Mouse (Mus musculus) neural tube, embryonic 13.5 days (tissue): ENCODE measurements at regions not wholly inside any gene's neighbourhood (a gene's known extent, or its start where the extent isn't known, plus 50 kb on each side); places are given as distances from the start of the nearest gene placed in this dataset.

Source experiments
- ATAC-seq: fragments of 200-750 bp; cut with Nextera tagmentation; 2 replicates; pipeline ENCODE4 v1.8.0; 2017; ENCODE audit warnings: low read depth, mild to moderate bottlenecking, moderate TSS enrichment, moderate library complexity
- H3K27ac ChIP-seq: fragments of 300-500 bp; sonication (generic); replicated peaks from 2 replicates; pipeline ENCODE4 v1.5.1; 2015; ENCODE audit warnings: moderate library complexity, mild to moderate bottlenecking, inconsistent platforms
- H3K27me3 ChIP-seq: fragments of 300-500 bp; sonication (generic); 2 replicates; pipeline ENCODE4 v1.6.1; 2015; ENCODE audit warnings: mild to moderate bottlenecking, inconsistent platforms
- H3K36me3 ChIP-seq: fragments of 300-500 bp; sonication (generic); 2 replicates; pipeline ENCODE4 v1.6.1; 2015; ENCODE audit warnings: mild to moderate bottlenecking, inconsistent platforms
- H3K4me1 ChIP-seq: fragments of 300-500 bp; sonication (generic); replicated peaks from 2 replicates; pipeline ENCODE4 v1.6.1; 2015; ENCODE audit warnings: inconsistent platforms
- H3K4me2 ChIP-seq: fragments of 300-500 bp; sonication (generic); 2 replicates; pipeline ENCODE4 v1.6.1; 2015; ENCODE audit warnings: inconsistent platforms, mild to moderate bottlenecking, moderate library complexity
- H3K4me3 ChIP-seq: fragments of 300-500 bp; sonication (generic); 2 replicates; pipeline ENCODE4 v1.5.1; 2015; ENCODE audit warnings: mild to moderate bottlenecking, inconsistent platforms
- H3K9ac ChIP-seq: fragments of 300-500 bp; sonication (generic); 2 replicates; pipeline ENCODE4 v1.6.1; 2015; ENCODE audit warnings: moderate library complexity, mild to moderate bottlenecking, inconsistent platforms
- H3K9me3 ChIP-seq: fragments of 300-500 bp; sonication (generic); 2 replicates; pipeline ENCODE4 v1.6.1; 2016; ENCODE audit warnings: inconsistent platforms
- WGBS: fragments of 180-500 bp; shearing (Covaris S2); methylation state at CpG from one replicate; pipeline ENCODE4 v1.1.7; 2015; 5-methylcytosine and 5-hydroxymethylcytosine counted together

- no peak for ATAC-seq
- no peak overlapping the region for H3K27ac ChIP-seq
- H3K9me3 ChIP-seq = no peaks in the 10 kb centered on the region
- H3K4me3 ChIP-seq = no peak overlapping the region
- no peaks in the 10 kb centered on the region for H3K36me3 ChIP-seq
- H3K9ac ChIP-seq = no peak overlapping the region
- no peak overlapping the region for H3K4me2 ChIP-seq
- no peaks in the 10 kb centered on the region for H3K27me3 ChIP-seq
- WGBS = 75% methylated on average over 18 of the region's 18 CpGs
- no peaks in the 10 kb centered on the region for H3K4me1 ChIP-seq
These were observed 167.4 kb downstream of the Triml1 start for GRCm38 (mm10) chr8:42973619-42974539.

GRCm38 (mm10) chr8:42972545-42972944 lies 168.7 kb downstream of the Triml1 start:
- Histone ChIP-seq H3K27me3 (no peaks in the 10 kb centered on the region), H3K9ac (no peak overlapping the region), H3K9me3 (no peaks in the 10 kb centered on the region), H3K4me3 (no peak overlapping the region), H3K4me2 (no peak overlapping the region), H3K36me3 (no peaks in the 10 kb centered on the region), H3K27ac (no peak overlapping the region), H3K4me1 (peaks cover 7% of the 10 kb centered on the region)
- 48% methylated on average over 4 of the region's 4 CpGs for WGBS
- ATAC-seq = no peak

GRCm38 (mm10) chr8:42967862-42968395 lies 173.4 kb downstream of the Triml1 start:
- Histone ChIP-seq H3K4me1 (peaks cover 8% of the 10 kb centered on the region), H3K4me3 (no peak overlapping the region), H3K36me3 (no peaks in the 10 kb centered on the region), H3K9me3 (no peaks in the 10 kb centered on the region), H3K27me3 (no peaks in the 10 kb centered on the region), H3K9ac (no peak overlapping the region), H3K27ac (no peak overlapping the region), H3K4me2 (peak overlapping the region; percentile 40)
- WGBS = 32% methylated on average over 8 of the region's 8 CpGs
- peak; percentile 74 for ATAC-seq

GRCm38 (mm10) chr8:42964507-42964906 lies 176.8 kb downstream of the Triml1 start:
- ATAC-seq = no peak
- WGBS = 73% methylated on average over 2 of the region's 2 CpGs
- H3K4me1 ChIP-seq = peaks cover 8% of the 10 kb centered on the region

GRCm38 (mm10) chr8:42958052-42958805 lies 183.1 kb downstream of the Triml1 start:
- 86% methylated on average over 11 of the region's 11 CpGs for WGBS
- no peak overlapping the region for H3K9ac ChIP-seq
- no peak for ATAC-seq
- no peak overlapping the region for H3K4me2 ChIP-seq
- no peaks in the 10 kb centered on the region for H3K9me3 ChIP-seq
- H3K27me3 ChIP-seq = no peaks in the 10 kb centered on the region
- no peak overlapping the region for H3K27ac ChIP-seq
- H3K4me1 ChIP-seq = no peaks in the 10 kb centered on the region
- H3K4me3 ChIP-seq = no peak overlapping the region
- no peaks in the 10 kb centered on the region for H3K36me3 ChIP-seq

More at GRCm38 (mm10) chr8:42964507-42964906, 176.8 kb downstream of the Triml1 start:
- Histone ChIP-seq H3K4me2 (no peak overlapping the region), H3K9ac (no peak overlapping the region), H3K27me3 (no peaks in the 10 kb centered on the region), H3K27ac (no peak overlapping the region), H3K36me3 (no peaks in the 10 kb centered on the region), H3K9me3 (no peaks in the 10 kb centered on the region), H3K4me3 (no peak overlapping the region)

GRCm38 (mm10) chr8:42932609-42933008 lies 208.7 kb downstream of the Triml1 start:
- Histone ChIP-seq H3K27ac (no peak overlapping the region), H3K9me3 (no peaks in the 10 kb centered on the region), H3K4me2 (no peak overlapping the region), H3K4me1 (no peaks in the 10 kb centered on the region; the same call in 1 of the 2 replicates), H3K9ac (no peak overlapping the region), H3K36me3 (no peaks in the 10 kb centered on the region), H3K27me3 (no peaks in the 10 kb centered on the region), H3K4me3 (no peak overlapping the region)
- WGBS = 85% methylated on average over 3 of the region's 3 CpGs
- ATAC-seq = no peak

- 91% methylated on average over 5 of the region's 5 CpGs for WGBS
- Histone ChIP-seq H3K4me1 (no peaks in the 10 kb centered on the region), H3K27ac (no peak overlapping the region), H3K9ac (no peak overlapping the region), H3K4me2 (no peak overlapping the region), H3K36me3 (no peaks in the 10 kb centered on the region), H3K4me3 (no peak overlapping the region), H3K9me3 (no peaks in the 10 kb centered on the region), H3K27me3 (no peaks in the 10 kb centered on the region)
- no peak for ATAC-seq
These were observed 249.6 kb downstream of the Triml1 start for GRCm38 (mm10) chr8:42891658-42892057.

- H3K27me3 ChIP-seq = no peaks in the 10 kb centered on the region
These were observed 254.8 kb downstream of the Triml1 start for GRCm38 (mm10) chr8:42886516-42886915.

GRCm38 (mm10) chr8:42870262-42870661 lies 271.0 kb downstream of the Triml1 start:
- no peaks in the 10 kb centered on the region for H3K36me3 ChIP-seq
- H3K4me3 ChIP-seq = no peak overlapping the region
- no peaks in the 10 kb centered on the region for H3K9me3 ChIP-seq
- no peak overlapping the region for H3K27ac ChIP-seq
- H3K4me2 ChIP-seq = no peak overlapping the region
- H3K9ac ChIP-seq = no peak overlapping the region
- no peaks in the 10 kb centered on the region for H3K4me1 ChIP-seq
- H3K27me3 ChIP-seq = no peaks in the 10 kb centered on the region
- WGBS = 90% methylated on average over 3 of the region's 3 CpGs
- ATAC-seq = no peak

More at GRCm38 (mm10) chr8:42886516-42886915, 254.8 kb downstream of the Triml1 start:
- ATAC-seq = no peak
- H3K4me2 ChIP-seq = no peak overlapping the region
- no peaks in the 10 kb centered on the region for H3K4me1 ChIP-seq
- no peaks in the 10 kb centered on the region for H3K9me3 ChIP-seq
- no peaks in the 10 kb centered on the region for H3K36me3 ChIP-seq
- no peak overlapping the region for H3K27ac ChIP-seq
- 94% methylated on average over 2 of the region's 2 CpGs for WGBS
- no peak overlapping the region for H3K4me3 ChIP-seq
- H3K9ac ChIP-seq = no peak overlapping the region
